Mouse (Mus musculus) heart, adult 2 months (tissue): ENCODE results near the gene Gm20388.

Experiments
- CTCF ChIP-seq: fragments of 200-600 bp; IDR thresholded peaks from 2 replicates; pipeline ENCODE4 v1.8.1; 2022; ENCODE audit warnings: antibody characterized with exemption, mild to moderate bottlenecking, moderate library complexity
- POLR2A ChIP-seq: fragments of 200-500 bp; IDR thresholded peaks from 2 replicates; pipeline ENCODE4 v1.6.1; 2011; ENCODE audit warnings: mild to moderate bottlenecking, low read depth, low read length, control low read depth; ENCODE audit not compliant: insufficient read depth

DNA sequence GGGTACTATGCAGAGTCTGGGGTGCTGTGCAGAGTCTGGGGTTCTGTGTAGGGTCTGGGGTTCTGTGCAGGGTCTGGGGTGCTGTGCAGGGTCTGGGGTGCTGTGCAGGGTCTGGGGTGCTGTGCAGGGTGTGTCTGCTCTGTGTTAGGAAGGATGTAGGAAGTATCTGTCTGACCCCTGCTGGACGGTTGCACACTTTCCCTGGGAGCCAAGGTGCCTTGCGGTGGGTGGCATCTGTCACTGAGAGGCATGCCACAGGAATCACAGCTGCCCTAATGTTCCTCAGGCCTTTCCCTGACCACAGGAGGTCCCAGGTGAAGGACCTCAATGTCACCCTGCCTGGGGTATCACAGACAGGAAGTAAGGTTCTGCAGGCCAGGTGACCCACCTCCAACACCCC, 595.9 kb downstream of the Gm20388 start:
- TF ChIP-seq POLR2A: no peak
- TF ChIP-seq CTCF: peak; percentile 48
